Mouse (Mus musculus) heart, adult 2 months (tissue): ENCODE measurements around the gene Ppp1r35.

ENCODE experiments used
- CTCF ChIP-seq: fragments of 200-600 bp; IDR thresholded peaks from 2 replicates; pipeline ENCODE4 v1.8.1; 2022; ENCODE audit warnings: antibody characterized with exemption, mild to moderate bottlenecking, moderate library complexity
- EP300 ChIP-seq: fragments of 200-500 bp; IDR thresholded peaks from 2 replicates; pipeline ENCODE4 v1.6.1; 2011; ENCODE audit warnings: low read depth, low read length, control low read depth; ENCODE audit not compliant: insufficient read depth
- POLR2A ChIP-seq: fragments of 200-500 bp; IDR thresholded peaks from 2 replicates; pipeline ENCODE4 v1.6.1; 2011; ENCODE audit warnings: mild to moderate bottlenecking, low read depth, low read length, control low read depth; ENCODE audit not compliant: insufficient read depth

DNA sequence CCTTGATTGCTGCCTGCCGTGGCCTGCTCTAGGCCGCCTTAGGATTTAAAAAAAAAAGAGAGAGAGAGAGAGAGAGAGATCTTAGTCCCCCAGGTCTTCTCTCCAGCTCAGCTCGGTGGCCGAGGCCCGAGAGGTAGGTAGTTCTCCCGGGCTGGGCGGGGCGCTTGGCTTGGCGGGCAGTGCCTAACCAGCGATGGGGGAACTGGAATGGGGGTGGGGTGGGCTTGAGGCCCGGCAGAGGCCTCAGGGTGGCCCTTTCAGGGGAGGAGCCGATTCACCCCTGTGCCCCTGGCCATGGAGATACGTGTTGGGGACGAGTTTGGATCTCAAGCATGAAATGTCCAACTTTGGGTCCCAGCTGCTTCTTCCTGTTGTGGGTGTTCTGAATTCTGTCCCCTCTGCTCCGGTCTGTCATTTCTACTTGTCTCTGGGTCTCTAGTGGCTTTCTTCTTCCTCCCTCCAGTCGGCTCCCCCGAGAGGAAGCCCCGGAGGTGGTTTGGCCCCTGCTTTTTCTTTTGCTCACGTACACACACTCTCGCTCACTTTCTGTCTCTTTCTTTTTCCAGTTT, 32.3 kb upstream of the Ppp1r35 start:
- TF ChIP-seq EP300 (0 out of 2 replicates have a peak, but pooled peaks have one; percentile 6), CTCF (no peak), POLR2A (peak; percentile 32; the same call in 1 of the 2 replicates)
